Mouse (Mus musculus) gonadal fat pad, adult 2 months (tissue): ENCODE measurements around the gene Pcnt. TPM values are rescaled to one million over a fixed set of nuclear protein-coding genes. Genes with fewer than 3 reads are reported as not detected.

Experiments used
- DNase-seq: peaks from one replicate; pipeline ENCODE4 v3.0.0-alpha.2; 2012; ENCODE audit warnings: low read depth
- polyA plus RNA-seq: library from polyadenylated mRNA; depleted of rRNA; stranded (reverse); fragments of >200 nt; gene quantifications from 2 replicates; pipeline ENCODE4 v1.2.3, GENCODE M21; 2012; rRNA removed

The Pcnt gene
- polyA plus RNA-seq, 1 experiment = 11.7 TPM

DNA sequence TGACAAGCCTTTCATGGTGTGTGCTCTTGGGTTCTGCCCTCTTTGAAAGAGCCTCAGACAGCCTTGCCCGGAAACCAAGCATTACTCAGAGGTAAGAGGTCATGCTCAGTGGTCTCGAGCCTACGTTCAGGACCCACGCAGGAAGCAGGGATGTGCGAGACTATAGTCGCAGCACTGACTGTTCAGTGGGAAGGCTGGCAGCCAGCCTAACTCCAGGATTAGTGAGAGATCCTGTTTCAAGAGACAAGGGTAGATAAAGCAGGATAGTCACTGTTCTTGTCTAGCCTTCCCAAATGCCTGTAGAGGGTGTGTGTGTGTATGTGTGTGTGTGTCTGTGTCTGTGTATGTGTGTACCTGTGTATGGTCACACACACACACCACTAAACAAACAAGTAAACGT, 126.4 kb downstream of the Pcnt start:
- no peak for DNase-seq

DNA sequence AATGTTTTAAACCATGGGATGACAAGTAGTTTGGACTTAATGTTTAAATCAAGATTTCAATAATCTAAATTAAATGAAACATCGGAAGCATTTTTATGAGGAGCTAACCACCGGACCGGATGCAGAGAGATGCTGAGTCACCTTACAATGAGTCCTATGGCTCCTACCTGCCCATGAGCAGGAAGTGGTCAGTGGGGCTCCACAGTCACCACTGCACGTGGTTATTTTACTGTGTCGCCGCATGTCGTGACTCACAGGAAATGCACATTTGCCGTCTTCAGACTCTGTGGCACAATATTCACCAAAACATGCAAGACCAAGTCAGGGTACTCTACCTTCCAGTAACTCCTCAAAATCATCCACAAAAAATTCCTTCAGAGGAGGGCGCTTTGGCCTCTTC, 135.8 kb downstream of the Pcnt start:
- no peak for DNase-seq

Other genes with a start within 250 kb of the Pcnt start
- gene Prmt2, start 204.9 kb downstream of the Pcnt start, polyA plus RNA-seq = 49.0 and 49.7 TPM in 2 replicates
- 6.1 and 6.8 TPM in 2 replicates for gene S100b, start 188.9 kb downstream of the Pcnt start, polyA plus RNA-seq
- 19.8 TPM in 2 replicates for gene Dip2a, start 97.5 kb downstream of the Pcnt start, polyA plus RNA-seq
- gene AC141477.1, start 2.3 kb downstream of the Pcnt start, polyA plus RNA-seq = not detected in 2 replicates
- 1.1 and 2.9 TPM in 2 replicates for gene 2610028H24Rik, start 6.3 kb upstream of the Pcnt start, polyA plus RNA-seq
- 17.3 and 21.6 TPM in 2 replicates for gene Mcm3ap, start 26.1 kb upstream of the Pcnt start, polyA plus RNA-seq
- 2.9 and 3.2 TPM in 2 replicates for gene Ybey, start 26.3 kb upstream of the Pcnt start, polyA plus RNA-seq
- gene Lss, start 88.8 kb upstream of the Pcnt start, polyA plus RNA-seq = 37.1 and 49.5 TPM in 2 replicates
- 0.53 and 1.2 TPM in 2 replicates for gene Spatc1l, start 119.5 kb upstream of the Pcnt start, polyA plus RNA-seq
- gene Ftcd, start 132.9 kb upstream of the Pcnt start, polyA plus RNA-seq = 3.9 and 6.9 TPM in 2 replicates
- 308 and 385 TPM in 2 replicates for gene Col6a2, start 180.8 kb upstream of the Pcnt start, polyA plus RNA-seq